Mouse (Mus musculus): ENCODE measurements at regions not wholly inside any gene's neighbourhood (a gene's known extent, or its start where the extent isn't known, plus 50 kb on each side); places are given as distances from the start of the nearest gene placed in this dataset.

DNA sequence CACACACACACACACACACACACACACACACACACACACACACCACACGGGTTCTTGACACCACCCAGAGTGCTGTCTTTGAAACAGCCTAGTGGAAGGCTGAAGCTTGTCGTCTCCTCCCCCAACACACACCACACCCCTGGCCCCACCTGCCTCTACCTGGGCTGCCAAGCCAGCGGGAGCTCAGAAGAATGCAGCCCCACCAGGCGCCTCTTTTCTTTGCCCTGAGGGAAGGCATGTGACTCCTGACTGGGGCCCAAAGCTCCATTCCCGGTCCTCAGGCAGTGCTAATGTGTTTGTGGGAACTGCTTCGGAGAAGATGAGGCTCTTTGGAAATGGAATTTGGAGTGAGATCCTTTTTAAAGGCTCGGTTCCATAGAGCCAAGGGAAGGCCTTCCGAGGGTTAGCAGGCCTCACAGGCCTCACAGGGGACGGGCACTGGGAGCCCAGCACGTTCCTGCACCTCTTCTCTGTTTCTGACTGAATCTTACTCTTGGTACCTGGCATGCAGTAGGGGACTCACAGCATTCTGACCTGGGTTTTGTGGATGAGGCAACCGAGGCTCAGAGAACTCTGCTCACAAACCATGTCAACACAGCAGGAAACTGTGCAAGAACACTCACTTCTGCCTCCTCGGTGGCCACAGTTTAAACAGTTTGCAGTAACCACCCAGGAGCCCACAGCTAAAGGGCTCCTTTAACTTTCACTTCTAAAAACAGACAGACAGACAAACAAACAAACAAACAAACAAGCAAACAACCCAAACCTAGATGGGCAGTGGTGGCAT lies 106.4 kb downstream of the Cd24a start:
- Histone ChIP-seq H3K27ac (replicated peaks; ENCODE audit: low read depth, low read length) (no peak overlapping the region), H3K36me3 (ENCODE audit: control insufficient read depth, insufficient read depth, low read length) (no peaks in the 10 kb centered on the region), H3K9ac (replicated peaks; ENCODE audit: low read length) (no peak overlapping the region), H3K4me3 (replicated peaks; ENCODE audit: low read depth, low read length) (no peak overlapping the region), H3K4me1 (ENCODE audit: control insufficient read depth, insufficient read depth, low read length) (0 out of 2 replicates have a peak, but pooled peaks cover 2% of the 10 kb centered on the region), H3K4me2 (ENCODE audit: low read length) (no peak overlapping the region), H3K9me3 (ENCODE audit: control insufficient read depth, low read length) (no peaks in the 10 kb centered on the region), H3K27me3 (ENCODE audit: control insufficient read depth, insufficient read depth, low read length) (no peaks in the 10 kb centered on the region)
- DNase-seq (no peak), ATAC-seq (ENCODE audit: low FRiP score, low TSS enrichment) (no peak)
- WGBS, result 45% methylated on average over 12 of the region's 12 CpGs

- no peak for DNase-seq
These were observed 111.3 kb downstream of the Cd24a start for GRCm38 (mm10) chr10:43689161-43689913.

DNA sequence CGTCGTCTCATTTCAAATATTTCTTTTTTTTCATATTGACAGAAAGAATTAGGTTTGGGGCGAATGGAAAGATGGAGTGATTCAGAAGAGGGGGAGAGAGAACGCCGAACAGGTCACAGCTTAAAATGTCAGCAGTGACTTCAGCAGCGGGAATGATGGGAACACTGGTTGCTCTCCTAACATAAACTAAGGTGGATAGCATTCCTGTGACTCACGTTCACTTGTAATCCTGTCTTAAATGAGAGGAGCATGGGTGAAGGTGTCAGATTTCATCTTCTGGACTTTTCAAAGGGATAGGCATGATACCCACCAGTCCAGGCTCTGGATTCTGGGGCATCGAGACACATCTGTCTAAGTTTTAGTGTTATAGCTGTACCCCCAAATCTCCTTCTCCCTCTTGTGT lies 111.8 kb downstream of the Cd24a start:
- H3K4me2 ChIP-seq (ENCODE audit: low read length), result no peak overlapping the region
- H3K4me1 ChIP-seq (ENCODE audit: control insufficient read depth, insufficient read depth, low read length), result 0 out of 2 replicates have a peak, but pooled peaks cover 2% of the 10 kb centered on the region
- no peak overlapping the region for H3K4me3 ChIP-seq (replicated peaks; ENCODE audit: low read depth, low read length)
- ATAC-seq (ENCODE audit: low FRiP score, low TSS enrichment), result no peak
- H3K9ac ChIP-seq (replicated peaks; ENCODE audit: low read length), result no peak overlapping the region
- no peaks in the 10 kb centered on the region for H3K9me3 ChIP-seq (ENCODE audit: control insufficient read depth, low read length)
- no peak for DNase-seq
- no peak overlapping the region for H3K27ac ChIP-seq (replicated peaks; ENCODE audit: low read depth, low read length)
- WGBS, result 47% methylated on average over 8 of the region's 8 CpGs
- H3K36me3 ChIP-seq (ENCODE audit: control insufficient read depth, insufficient read depth, low read length), result no peaks in the 10 kb centered on the region
- H3K27me3 ChIP-seq (ENCODE audit: control insufficient read depth, insufficient read depth, low read length), result no peaks in the 10 kb centered on the region

More at GRCm38 (mm10) chr10:43689161-43689913, 111.3 kb downstream of the Cd24a start:
- no peaks in the 10 kb centered on the region for H3K27me3 ChIP-seq (ENCODE audit: control insufficient read depth, insufficient read depth, low read length)
- H3K9ac ChIP-seq (replicated peaks; ENCODE audit: low read length), result no peak overlapping the region
- no peaks in the 10 kb centered on the region for H3K9me3 ChIP-seq (ENCODE audit: control insufficient read depth, low read length)
- H3K4me2 ChIP-seq (ENCODE audit: low read length), result no peak overlapping the region
- H3K27ac ChIP-seq (replicated peaks; ENCODE audit: low read depth, low read length), result no peak overlapping the region
- no peaks in the 10 kb centered on the region for H3K36me3 ChIP-seq (ENCODE audit: control insufficient read depth, insufficient read depth, low read length)
- H3K4me3 ChIP-seq (replicated peaks; ENCODE audit: low read depth, low read length), result no peak overlapping the region
- 0 out of 2 replicates have a peak, but pooled peaks cover 2% of the 10 kb centered on the region for H3K4me1 ChIP-seq (ENCODE audit: control insufficient read depth, insufficient read depth, low read length)
- no peak for ATAC-seq (ENCODE audit: low FRiP score, low TSS enrichment)
- WGBS, result 17% methylated on average over 10 of the region's 10 CpGs

DNA sequence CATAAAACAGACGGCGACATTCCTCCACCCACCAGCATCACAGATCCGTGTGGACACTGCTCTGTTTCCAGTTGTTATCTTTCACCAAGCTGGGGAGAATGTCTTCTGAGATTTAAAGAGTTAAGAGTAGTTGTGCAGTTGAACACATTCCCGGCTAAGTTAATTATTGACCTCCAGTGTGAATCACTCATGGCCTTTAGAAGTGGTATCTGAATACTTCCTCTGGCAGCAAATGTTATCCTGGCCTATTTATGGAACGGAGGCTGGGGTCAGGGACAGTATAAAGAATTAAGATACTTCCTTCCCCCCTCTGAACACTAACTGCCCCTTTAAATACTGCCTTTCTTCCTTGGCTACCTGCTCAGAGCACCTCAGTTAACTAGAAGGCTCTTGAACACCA lies 115.9 kb downstream of the Cd24a start:
- ATAC-seq (ENCODE audit: low FRiP score, low TSS enrichment), result no peak
- no peak overlapping the region for H3K4me2 ChIP-seq (ENCODE audit: low read length)
- no peaks in the 10 kb centered on the region for H3K36me3 ChIP-seq (ENCODE audit: control insufficient read depth, insufficient read depth, low read length)
- H3K4me3 ChIP-seq (replicated peaks; ENCODE audit: low read depth, low read length), result no peak overlapping the region
- no peaks in the 10 kb centered on the region for H3K9me3 ChIP-seq (ENCODE audit: control insufficient read depth, low read length)
- WGBS, result 84% methylated on average over 5 of the region's 5 CpGs
- no peaks in the 10 kb centered on the region for H3K27me3 ChIP-seq (ENCODE audit: control insufficient read depth, insufficient read depth, low read length)
- H3K9ac ChIP-seq (replicated peaks; ENCODE audit: low read length), result no peak overlapping the region
- DNase-seq, result no peak
- no peak overlapping the region for H3K27ac ChIP-seq (replicated peaks; ENCODE audit: low read depth, low read length)
- H3K4me1 ChIP-seq (ENCODE audit: control insufficient read depth, insufficient read depth, low read length), result 0 out of 2 replicates have a peak, but pooled peaks cover 2% of the 10 kb centered on the region

DNA sequence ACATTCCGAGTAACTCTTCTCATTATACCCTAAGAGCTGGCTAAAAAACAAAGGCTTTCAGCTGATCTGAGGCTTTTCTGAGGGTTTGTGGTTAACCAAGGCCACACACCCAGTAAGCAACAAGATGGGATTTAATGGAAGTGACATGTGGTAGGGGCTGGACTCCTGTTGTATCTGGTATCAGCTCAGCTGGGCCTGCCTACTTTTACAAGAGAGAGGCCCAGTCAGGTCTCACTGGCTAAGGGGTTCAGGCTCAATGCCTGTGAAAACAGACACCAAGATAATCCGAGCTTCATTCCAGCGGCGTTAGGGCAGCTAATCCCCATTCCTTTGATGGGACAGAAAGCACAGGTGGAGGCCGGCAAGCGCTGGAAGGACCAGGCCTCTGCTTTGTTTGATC lies 116.4 kb downstream of the Cd24a start:
- H3K36me3 ChIP-seq (ENCODE audit: control insufficient read depth, insufficient read depth, low read length), result no peaks in the 10 kb centered on the region

DNA sequence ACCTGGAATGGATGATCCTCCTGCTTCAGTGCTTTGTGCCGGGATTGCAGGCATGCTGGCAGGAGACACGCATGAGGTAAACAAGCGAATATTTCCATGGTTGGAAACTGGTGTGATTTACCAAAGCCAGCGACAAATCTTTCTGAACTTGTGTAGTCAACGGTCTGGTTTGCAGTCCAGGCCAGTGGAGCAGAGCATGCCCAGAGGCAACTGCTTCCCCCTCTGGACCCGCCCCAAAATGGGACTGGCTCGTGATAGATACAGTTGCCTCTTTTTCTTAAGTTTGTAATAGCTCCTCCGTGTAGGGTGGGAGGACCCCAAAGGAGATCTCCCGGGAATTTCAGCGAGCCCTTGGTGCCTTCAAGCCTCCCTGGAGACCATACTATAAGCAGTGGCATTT lies 117.4 kb downstream of the Cd24a start:
- Histone ChIP-seq H3K9ac (replicated peaks; ENCODE audit: low read length) (no peak overlapping the region), H3K4me1 (ENCODE audit: control insufficient read depth, insufficient read depth, low read length) (no peaks in the 10 kb centered on the region), H3K27me3 (ENCODE audit: control insufficient read depth, insufficient read depth, low read length) (no peaks in the 10 kb centered on the region), H3K9me3 (ENCODE audit: control insufficient read depth, low read length) (no peaks in the 10 kb centered on the region), H3K4me2 (ENCODE audit: low read length) (no peak overlapping the region), H3K36me3 (ENCODE audit: control insufficient read depth, insufficient read depth, low read length) (no peaks in the 10 kb centered on the region), H3K4me3 (replicated peaks; ENCODE audit: low read depth, low read length) (no peak overlapping the region), H3K27ac (replicated peaks; ENCODE audit: low read depth, low read length) (no peak overlapping the region)
- 68% methylated on average over 10 of the region's 10 CpGs for WGBS
- no peak for DNase-seq
- no peak for ATAC-seq (ENCODE audit: low FRiP score, low TSS enrichment)

More for the DNA sequence above, 116.4 kb downstream of the Cd24a start:
- WGBS, result 11% methylated on average over 6 of the region's 6 CpGs
- no peaks in the 10 kb centered on the region for H3K9me3 ChIP-seq (ENCODE audit: control insufficient read depth, low read length)
- no peak overlapping the region for H3K4me3 ChIP-seq (replicated peaks; ENCODE audit: low read depth, low read length)
- ATAC-seq (ENCODE audit: low FRiP score, low TSS enrichment) (no peak), DNase-seq (no peak)
- H3K27ac ChIP-seq (replicated peaks; ENCODE audit: low read depth, low read length), result no peak overlapping the region
- no peaks in the 10 kb centered on the region for H3K27me3 ChIP-seq (ENCODE audit: control insufficient read depth, insufficient read depth, low read length)
- H3K4me2 ChIP-seq (ENCODE audit: low read length), result no peak overlapping the region
- no peaks in the 10 kb centered on the region for H3K4me1 ChIP-seq (ENCODE audit: control insufficient read depth, insufficient read depth, low read length)
- no peak overlapping the region for H3K9ac ChIP-seq (replicated peaks; ENCODE audit: low read length)

GRCm38 (mm10) chr10:43697917-43698316 lies 119.8 kb downstream of the Cd24a start:
- H3K4me1 ChIP-seq (ENCODE audit: control insufficient read depth, insufficient read depth, low read length), result no peaks in the 10 kb centered on the region
- no peaks in the 10 kb centered on the region for H3K36me3 ChIP-seq (ENCODE audit: control insufficient read depth, insufficient read depth, low read length)
- H3K9ac ChIP-seq (replicated peaks; ENCODE audit: low read length), result no peak overlapping the region
- H3K4me2 ChIP-seq (ENCODE audit: low read length), result no peak overlapping the region
- DNase-seq, result peak; percentile 30
- no peaks in the 10 kb centered on the region for H3K27me3 ChIP-seq (ENCODE audit: control insufficient read depth, insufficient read depth, low read length)
- H3K4me3 ChIP-seq (replicated peaks; ENCODE audit: low read depth, low read length), result no peak overlapping the region
- H3K9me3 ChIP-seq (ENCODE audit: control insufficient read depth, low read length), result no peaks in the 10 kb centered on the region
- 50% methylated on average over 2 of the region's 2 CpGs for WGBS
- H3K27ac ChIP-seq (replicated peaks; ENCODE audit: low read depth, low read length), result no peak overlapping the region
- no peak for ATAC-seq (ENCODE audit: low FRiP score, low TSS enrichment)

DNA sequence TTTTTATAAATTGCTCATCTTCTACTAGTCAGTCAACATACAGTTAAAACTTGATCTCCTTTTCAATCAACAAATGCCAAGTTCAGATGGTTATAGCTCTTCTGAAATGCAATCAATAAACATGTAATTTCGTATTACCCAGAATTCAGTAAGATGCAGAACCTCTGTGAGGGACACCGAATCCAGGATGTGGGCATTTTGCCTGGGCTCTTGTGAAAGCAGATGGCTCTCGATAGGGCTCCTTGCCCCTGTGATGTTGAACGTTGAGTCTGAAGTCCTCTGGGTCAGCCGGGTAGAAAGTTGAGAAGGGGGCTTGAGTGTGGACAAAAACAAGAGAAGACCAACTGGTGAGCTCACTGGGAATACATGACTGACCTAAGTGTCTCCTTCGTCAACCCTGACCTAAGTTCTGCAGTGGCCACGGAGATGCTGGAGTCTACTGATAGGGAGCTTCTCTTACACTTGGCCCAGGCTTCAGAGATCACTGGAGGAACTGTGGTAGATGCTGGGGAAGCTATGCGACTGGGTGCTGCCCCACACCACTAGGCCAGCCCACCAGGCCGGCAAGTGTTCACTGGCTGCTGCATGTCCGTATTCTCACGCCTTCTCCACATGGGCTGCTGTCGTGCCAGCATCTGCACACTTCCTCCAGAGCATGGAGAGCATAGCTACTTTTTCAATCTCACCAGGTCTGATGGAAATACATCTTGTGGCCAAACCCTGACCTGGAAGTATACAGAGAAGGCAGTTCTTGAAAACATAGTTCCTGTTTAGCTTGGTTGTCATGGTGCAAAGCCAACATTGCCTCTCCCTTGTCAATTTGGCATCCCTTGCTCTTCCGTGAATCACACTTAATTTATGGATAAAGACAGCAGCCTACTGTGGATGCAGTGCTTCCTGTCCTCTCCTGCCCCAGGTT lies 122.5 kb downstream of the Cd24a start:
- Histone ChIP-seq H3K9me3 (ENCODE audit: control insufficient read depth, low read length) (no peaks in the 10 kb centered on the region), H3K9ac (replicated peaks; ENCODE audit: low read length) (no peak overlapping the region), H3K4me3 (replicated peaks; ENCODE audit: low read depth, low read length) (no peak overlapping the region), H3K4me2 (ENCODE audit: low read length) (no peak overlapping the region), H3K36me3 (ENCODE audit: control insufficient read depth, insufficient read depth, low read length) (no peaks in the 10 kb centered on the region), H3K27ac (replicated peaks; ENCODE audit: low read depth, low read length) (no peak overlapping the region), H3K4me1 (ENCODE audit: control insufficient read depth, insufficient read depth, low read length) (no peaks in the 10 kb centered on the region), H3K27me3 (ENCODE audit: control insufficient read depth, insufficient read depth, low read length) (no peaks in the 10 kb centered on the region)
- ATAC-seq (ENCODE audit: low FRiP score, low TSS enrichment) (no peak), DNase-seq (no peak)
- 89% methylated on average over 13 of the region's 13 CpGs for WGBS

All from midbrain, embryonic 14.5 days (tissue).